Mouse (Mus musculus): ENCODE results near the gene Ppp1r37.

GRCm38 (mm10) chr7:19486549-19486948 is 76.3 kb downstream of the Ppp1r37 start:
- TF ChIP-seq CTCF (IDR thresholded peaks at IDR 0.05; ENCODE audit: control insufficient read depth, insufficient read depth, low read length) (no peak), POLR2A (IDR thresholded peaks at IDR 0.05; ENCODE audit: borderline replicate concordance, control insufficient read depth, low read depth, low read length) (no peak)
